Mouse (Mus musculus) naive thymus-derived CD4-positive, alpha-beta T cell, adult 2 months (primary cell): ENCODE measurements at regions not wholly inside any gene's neighbourhood (a gene's known extent, or its start where the extent isn't known, plus 50 kb on each side); places are given as distances from the start of the nearest gene placed in this dataset.

Source experiments
- DNase-seq: peaks from one replicate; pipeline ENCODE4 v3.0.0-alpha.2; 2011; ENCODE audit warnings: low read depth

- no peak for DNase-seq
These were observed 187.3 kb upstream of the Eci2 start for GRCm38 (mm10) chr13:35214219-35214618.

GRCm38 (mm10) chr13:35226142-35226829 is 199.4 kb upstream of the Eci2 start:
- no peak for DNase-seq

- DNase-seq: no peak
These were observed 200.0 kb upstream of the Eci2 start for GRCm38 (mm10) chr13:35226944-35227343.

- no peak for DNase-seq
These were observed 202.7 kb upstream of the Eci2 start for GRCm38 (mm10) chr13:35229601-35230000.

GRCm38 (mm10) chr13:35233636-35234035 is 206.7 kb upstream of the Eci2 start:
- no peak for DNase-seq

- no peak for DNase-seq
These were observed 214.5 kb upstream of the Eci2 start for GRCm38 (mm10) chr13:35241443-35241842.

GRCm38 (mm10) chr13:35243946-35244345 is 217.1 kb upstream of the Eci2 start:
- no peak for DNase-seq

GRCm38 (mm10) chr13:35257386-35257785 is 230.5 kb upstream of the Eci2 start:
- no peak for DNase-seq

GRCm38 (mm10) chr13:35258720-35259119 is 231.8 kb upstream of the Eci2 start:
- no peak for DNase-seq

GRCm38 (mm10) chr13:35283959-35284358 is 257.1 kb upstream of the Eci2 start:
- no peak for DNase-seq

GRCm38 (mm10) chr13:35302088-35302487 is 275.2 kb upstream of the Eci2 start:
- DNase-seq: no peak

- no peak for DNase-seq
These were observed 289.9 kb upstream of the Eci2 start for GRCm38 (mm10) chr13:35316772-35317171.

GRCm38 (mm10) chr13:35326682-35327242 is 299.9 kb upstream of the Eci2 start:
- DNase-seq: no peak

GRCm38 (mm10) chr13:35328320-35328719 is 301.4 kb upstream of the Eci2 start:
- no peak for DNase-seq

GRCm38 (mm10) chr13:35330926-35331325 is 304.0 kb upstream of the Eci2 start:
- DNase-seq: no peak

GRCm38 (mm10) chr13:35345507-35346129 is 314.0 kb upstream of the Cdyl start:
- no peak for DNase-seq

- DNase-seq: no peak
These were observed 311.4 kb upstream of the Cdyl start for GRCm38 (mm10) chr13:35348283-35348682.

- no peak for DNase-seq
These were observed 300.3 kb upstream of the Cdyl start for GRCm38 (mm10) chr13:35359345-35359744.

GRCm38 (mm10) chr13:35377487-35377886 is 282.1 kb upstream of the Cdyl start:
- no peak for DNase-seq

GRCm38 (mm10) chr13:35379500-35379899 is 280.1 kb upstream of the Cdyl start:
- no peak for DNase-seq

GRCm38 (mm10) chr13:35380224-35381009 is 279.2 kb upstream of the Cdyl start:
- no peak for DNase-seq

GRCm38 (mm10) chr13:35381641-35382040 is 278.0 kb upstream of the Cdyl start:
- DNase-seq: no peak
